8 mouse cellular contexts compared by ENCODE assay signal in genomic region chr7:49462328-49462811, GRCm38 (mm10).
DNase-seq lines count a peak whose midpoint lies in the region; ATAC-seq and TF ChIP-seq lines count a peak whose summit lies in the region.

No protein-coding gene starts in this region.

- H3K9ac ChIP-seq in heart, embryonic 14.5 days (ENCODE audit: low read length), result peak overlapping the region; percentile 53
- 0 out of 2 replicates have a peak overlapping the region, but pooled peaks have one; percentile 3 for H3K9ac ChIP-seq in liver, postnatal 0 days (replicated peaks)
- no peak overlapping the region for H3K9ac ChIP-seq in stomach, embryonic 15.5 days

- H3K27me3 ChIP-seq in spleen, adult 2 months (ENCODE audit: control insufficient read depth, insufficient read depth, low read length), result no peaks in the 10 kb centered on the region
- no peaks in the 10 kb centered on the region for H3K27me3 ChIP-seq in heart, embryonic 14.5 days (ENCODE audit: control insufficient read depth, insufficient read depth, low read length)
- H3K27me3 ChIP-seq in liver, postnatal 0 days (ENCODE audit: insufficient read depth, low read length), result no peaks in the 10 kb centered on the region
- no peaks in the 10 kb centered on the region for H3K27me3 ChIP-seq in stomach, embryonic 15.5 days (replicated peaks)

- peak overlapping the region; percentile 66 for H3K27ac ChIP-seq in spleen, adult 2 months (ENCODE audit: insufficient read depth, low read length)
- H3K27ac ChIP-seq in heart, embryonic 14.5 days (replicated peaks in 1 of 2; ENCODE audit: control insufficient read depth in 1 of 2, insufficient read depth in 1 of 2, low read depth in 2 of 2, low read length in 2 of 2), result no peak overlapping the region
- H3K27ac ChIP-seq in liver, postnatal 0 days (ENCODE audit: low read depth), result peak overlapping the region; percentile 41
- peak overlapping the region; percentile 17; the same call in 1 of the 2 replicates for H3K27ac ChIP-seq in stomach, embryonic 15.5 days

- peak overlapping the region; percentile 57 for H3K4me3 ChIP-seq in spleen, adult 2 months (ENCODE audit: extremely low read depth, insufficient read depth, insufficient read length)
- H3K4me3 ChIP-seq in heart, embryonic 14.5 days (ENCODE audit: control insufficient read depth in 1 of 2, insufficient read depth in 1 of 2, low read depth in 1 of 2, low read length in 2 of 2), result peak overlapping the region in 1 of 2 experiments; percentile 32; a peak in 2 of 4 replicates
- peak overlapping the region; percentile 8; the same call in 1 of the 2 replicates for H3K4me3 ChIP-seq in liver, postnatal 0 days (ENCODE audit: low read depth, low read length)
- 0 out of 2 replicates have a peak overlapping the region, but pooled peaks have one; percentile 5 for H3K4me3 ChIP-seq in stomach, embryonic 15.5 days (replicated peaks)

- WGBS in spleen, adult 2 months, result 2% methylated on average over 10 of the region's 10 CpGs
- 11% methylated on average over 10 of the region's 10 CpGs for WGBS in heart, embryonic 14.5 days
- WGBS in liver, postnatal 0 days (ENCODE audit: insufficient replicate concordance), result 16% methylated on average over 10 of the region's 10 CpGs
- 9% methylated on average over 10 of the region's 10 CpGs for WGBS in stomach, embryonic 15.5 days

- no peaks in the 10 kb centered on the region for H3K4me1 ChIP-seq in spleen, adult 2 months (ENCODE audit: control insufficient read depth, insufficient read depth, insufficient read length)
- H3K4me1 ChIP-seq in heart, embryonic 14.5 days (ENCODE audit: control insufficient read depth in 2 of 2, insufficient read depth in 2 of 2, low read length in 2 of 2), result peaks cover 2 to 3% of the 10 kb centered on the region in 2 experiments; a peak in 3 of 4 replicates
- no peaks in the 10 kb centered on the region for H3K4me1 ChIP-seq in liver, postnatal 0 days (ENCODE audit: insufficient read depth)
- H3K4me1 ChIP-seq in stomach, embryonic 15.5 days, result no peaks in the 10 kb centered on the region

- TF ChIP-seq EP300 in liver, postnatal 0 days (IDR thresholded peaks at IDR 0.05; ENCODE audit: low read depth), result no peak

- no peak for TF ChIP-seq CTCF in spleen, adult 2 months (IDR thresholded peaks at IDR 0.05; ENCODE audit: extremely low read depth, insufficient read depth, insufficient read length, insufficient replicate concordance)
- no peak for TF ChIP-seq CTCF in liver, postnatal 0 days (IDR thresholded peaks at IDR 0.05; ENCODE audit: low read depth)

- H3K4me2 ChIP-seq in heart, embryonic 14.5 days (ENCODE audit: low read length), result peak overlapping the region; percentile 58
- H3K4me2 ChIP-seq in liver, postnatal 0 days (ENCODE audit: low read depth, low read length), result peak overlapping the region; percentile 20
- H3K4me2 ChIP-seq in stomach, embryonic 15.5 days, result peak overlapping the region; percentile 35

- no peak for TF ChIP-seq POLR2A in spleen, adult 2 months (IDR thresholded peaks at IDR 0.05; ENCODE audit: low read depth, low read length)

- ATAC-seq in heart, embryonic 14.5 days (ENCODE audit: insufficient number of reproducible peaks, insufficient read depth, low FRiP score, low read depth), result no peak
- no peak for ATAC-seq in liver, postnatal 0 days
- no peak for ATAC-seq in stomach, embryonic 15.5 days (ENCODE audit: insufficient read depth, low FRiP score, low read depth)

- no peaks in the 10 kb centered on the region for H3K36me3 ChIP-seq in spleen, adult 2 months (ENCODE audit: control insufficient read depth, insufficient read depth, low read length)
- H3K36me3 ChIP-seq in heart, embryonic 14.5 days (ENCODE audit: control insufficient read depth, insufficient read depth, low read length), result peaks cover 33% of the 10 kb centered on the region
- peaks cover 11% of the 10 kb centered on the region; the same call in 1 of the 2 replicates for H3K36me3 ChIP-seq in liver, postnatal 0 days (replicated peaks; ENCODE audit: insufficient read depth, low read length)
- H3K36me3 ChIP-seq in stomach, embryonic 15.5 days, result peaks cover 13% of the 10 kb centered on the region

- H3K9me3 ChIP-seq in heart, embryonic 14.5 days (ENCODE audit: control insufficient read depth, low read length), result no peaks in the 10 kb centered on the region
- no peaks in the 10 kb centered on the region for H3K9me3 ChIP-seq in liver, postnatal 0 days (ENCODE audit: low read length)
- no peaks in the 10 kb centered on the region for H3K9me3 ChIP-seq in stomach, embryonic 15.5 days

- DNase-seq in spleen, adult 2 months (ENCODE audit: low read depth in 1 of 2, low spot score in 2 of 2), result peak; percentile 41 to 49
- DNase-seq in spleen, adult 12 weeks (ENCODE audit: low spot score), result no peak
- no peak for DNase-seq in liver, postnatal 0 days
- DNase-seq in cerebellum, adult 11 months, result no peak
- DNase-seq in urinary bladder, postnatal 4 days (ENCODE audit: low spot score in 2 of 2), result no peak
- no peak for DNase-seq in left cerebral cortex, adult 11 months (ENCODE audit: low spot score)

Comparison
In these comparisons a context has a peak if more than half of its experiments do, and no peak if none do; other contexts are left out.
1. DNase-seq: peak in spleen, adult 2 months (2 of 2); none in spleen, adult 12 weeks (single experiment), liver, postnatal 0 days (single experiment), cerebellum, adult 11 months (single experiment), urinary bladder, postnatal 4 days (0 of 2) and left cerebral cortex, adult 11 months (single experiment).
2. H3K27ac ChIP-seq: peak in spleen, adult 2 months (single experiment), liver, postnatal 0 days (single experiment) and stomach, embryonic 15.5 days (single experiment); none in heart, embryonic 14.5 days (0 of 2).
3. Peak in every context shown above with its lines, with median percentiles within 50 percentile points of each other: H3K4me2 ChIP-seq.